Mouse (Mus musculus) embryonic facial prominence, embryonic 15.5 days (tissue): ENCODE results near the gene 1700025G04Rik. TPM values are rescaled to one million over a fixed set of nuclear protein-coding genes. Genes with fewer than 3 reads are reported as not detected.

ENCODE experiments used
- ATAC-seq: fragments of 200-750 bp; cut with Nextera tagmentation; 2 replicates; pipeline ENCODE4 v1.8.0; 2017; ENCODE audit warnings: low read depth, moderate TSS enrichment; ENCODE audit not compliant: insufficient number of reproducible peaks, low FRiP score, low TSS enrichment
- H3K27ac ChIP-seq: fragments of 300-500 bp; sonication (generic); replicated peaks from 2 replicates; pipeline ENCODE4 v1.5.1; 2015; ENCODE audit warnings: mild to moderate bottlenecking, inconsistent platforms
- H3K27me3 ChIP-seq: fragments of 300-500 bp; sonication (generic); 2 replicates; pipeline ENCODE4 v1.6.1; 2015; ENCODE audit warnings: inconsistent platforms
- H3K36me3 ChIP-seq: fragments of 300-500 bp; sonication (generic); 2 replicates; pipeline ENCODE4 v1.6.1; 2015; ENCODE audit warnings: mild to moderate bottlenecking, inconsistent platforms
- H3K4me1 ChIP-seq: fragments of 300-500 bp; sonication (generic); 2 replicates; pipeline ENCODE4 v1.6.1; 2015; ENCODE audit warnings: inconsistent platforms
- H3K4me2 ChIP-seq: fragments of 300-500 bp; sonication (generic); replicated peaks from 2 replicates; pipeline ENCODE4 v1.6.1; 2015; ENCODE audit warnings: mild to moderate bottlenecking, inconsistent platforms
- H3K4me3 ChIP-seq: fragments of 300-500 bp; sonication (generic); replicated peaks from 2 replicates; pipeline ENCODE4 v1.5.1; 2015; ENCODE audit warnings: mild to moderate bottlenecking, inconsistent platforms
- H3K9ac ChIP-seq: fragments of 300-500 bp; sonication (generic); 2 replicates; pipeline ENCODE4 v1.6.1; 2015; ENCODE audit warnings: inconsistent platforms
- H3K9me3 ChIP-seq: fragments of 300-500 bp; sonication (generic); replicated peaks from 2 replicates; pipeline ENCODE4 v1.6.1; 2016; ENCODE audit warnings: inconsistent platforms
- WGBS: fragments of 180-500 bp; shearing (Covaris S2); methylation state at CpG from one replicate; pipeline ENCODE4 v1.1.7; 2015; 5-methylcytosine and 5-hydroxymethylcytosine counted together
- polyA plus RNA-seq: library from polyadenylated mRNA; unstranded; fragments of >200 nt; fragmentation: Nextera tagmentation; extraction: Ambion mirVana; gene quantifications from 2 replicates; pipeline ENCODE4 v1.2.1, GENCODE M21; 2015

Gene 1700025G04Rik
- 44.9 and 46.4 TPM in 2 replicates for polyA plus RNA-seq

DNA sequence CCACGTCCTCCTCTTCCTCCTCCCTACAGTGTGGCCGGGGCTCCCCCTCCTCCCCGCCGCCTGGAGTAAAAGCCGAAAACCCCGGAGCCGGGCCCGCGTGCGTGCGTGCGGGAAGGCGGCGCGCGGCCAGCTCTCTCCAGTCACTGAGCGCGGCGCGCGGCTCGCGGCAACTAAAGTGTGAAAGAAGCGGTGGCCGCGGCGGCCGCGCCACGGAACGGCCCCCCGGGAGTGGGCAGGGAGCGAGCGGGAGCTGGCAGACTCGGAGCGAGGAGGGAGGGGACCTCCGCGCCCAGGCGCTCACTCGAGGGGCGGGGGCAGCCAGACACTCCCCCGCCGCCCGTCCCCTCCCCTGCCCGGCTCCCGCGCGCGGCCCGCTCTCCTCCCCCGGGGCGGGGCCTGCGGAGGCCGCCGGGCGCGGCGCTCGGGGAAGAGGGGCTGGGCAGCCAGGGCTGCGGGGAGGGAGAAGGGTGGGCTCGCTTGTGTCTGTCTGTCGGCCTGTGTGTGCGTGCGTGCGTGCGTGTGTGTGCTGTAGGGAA lies at the start of gene 1700025G04Rik:
1700025G04Rik (minus strand) TSS at position 108 of the 536 bp plus-strand sequence.
- Histone ChIP-seq H3K4me3 (peak within 1 kb of the TSS; percentile 89), H3K4me1 (peaks cover 40% of the 10 kb centered on the region), H3K36me3 (no peaks in the 10 kb centered on the region), H3K27ac (peak within 1 kb of the TSS; percentile 95), H3K27me3 (no peaks in the 10 kb centered on the region), H3K4me2 (peak within 1 kb of the TSS; percentile 87), H3K9ac (peak within 1 kb of the TSS; percentile 91), H3K9me3 (no peaks in the 10 kb centered on the region)
- WGBS: under 1% methylated on average over 48 of the region's 66 CpGs
- ATAC-seq: peak; percentile 93

- Histone ChIP-seq H3K27me3 (no peaks in the 10 kb centered on the region), H3K9me3 (peaks cover 11% of the 10 kb centered on the region), H3K36me3 (no peaks in the 10 kb centered on the region), H3K4me2 (no peak overlapping the region), H3K4me3 (no peak overlapping the region), H3K27ac (no peak overlapping the region), H3K9ac (no peak overlapping the region), H3K4me1 (no peaks in the 10 kb centered on the region)
- ATAC-seq: no peak
- 79% methylated on average over 4 of the region's 4 CpGs for WGBS
Observed at GRCm38 (mm10) chr1:152139496-152139895, 49.6 kb upstream of the 1700025G04Rik start.

DNA sequence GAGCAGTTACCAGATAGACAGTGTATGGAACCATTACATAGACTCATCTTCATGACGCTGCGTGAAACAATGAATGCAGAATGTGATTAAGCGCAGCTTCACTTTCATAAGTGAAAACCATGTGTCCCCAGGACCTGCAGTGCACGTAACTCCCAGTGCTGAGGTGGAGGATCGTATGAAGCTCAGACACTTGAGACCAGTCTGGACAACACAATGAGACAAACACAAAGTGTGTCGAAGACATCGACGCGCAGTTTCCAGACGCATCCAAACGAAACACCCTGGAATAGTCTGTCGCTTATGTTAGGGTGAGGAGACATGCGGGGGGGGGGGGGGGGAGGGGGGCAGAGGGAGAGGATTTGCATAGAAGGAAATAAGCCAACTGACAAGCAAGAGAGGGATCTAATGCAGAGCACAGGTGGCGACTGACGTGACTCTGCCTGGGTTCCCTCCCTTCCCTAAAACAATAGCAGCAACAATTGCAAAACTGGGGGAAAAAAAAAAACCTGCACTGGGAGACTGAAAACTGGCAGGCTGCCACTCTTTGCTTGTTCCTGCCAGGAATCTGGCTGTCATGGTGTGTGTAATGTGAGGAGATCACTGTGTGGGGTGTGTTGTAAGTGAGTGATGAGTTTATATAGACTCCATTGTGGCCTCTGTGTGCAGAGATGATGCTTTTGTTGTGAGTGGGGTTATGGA lies 40.3 kb upstream of the 1700025G04Rik start:
- ATAC-seq: no peak
- Histone ChIP-seq H3K4me1 (0 out of 2 replicates have a peak, but pooled peaks cover 5% of the 10 kb centered on the region), H3K4me3 (no peak overlapping the region), H3K27ac (no peak overlapping the region), H3K36me3 (no peaks in the 10 kb centered on the region), H3K4me2 (peak overlapping the region; percentile 17; the same call in 1 of the 2 replicates), H3K27me3 (no peaks in the 10 kb centered on the region), H3K9me3 (no peaks in the 10 kb centered on the region), H3K9ac (no peak overlapping the region)
- 55% methylated on average over 14 of the region's 15 CpGs for WGBS

DNA sequence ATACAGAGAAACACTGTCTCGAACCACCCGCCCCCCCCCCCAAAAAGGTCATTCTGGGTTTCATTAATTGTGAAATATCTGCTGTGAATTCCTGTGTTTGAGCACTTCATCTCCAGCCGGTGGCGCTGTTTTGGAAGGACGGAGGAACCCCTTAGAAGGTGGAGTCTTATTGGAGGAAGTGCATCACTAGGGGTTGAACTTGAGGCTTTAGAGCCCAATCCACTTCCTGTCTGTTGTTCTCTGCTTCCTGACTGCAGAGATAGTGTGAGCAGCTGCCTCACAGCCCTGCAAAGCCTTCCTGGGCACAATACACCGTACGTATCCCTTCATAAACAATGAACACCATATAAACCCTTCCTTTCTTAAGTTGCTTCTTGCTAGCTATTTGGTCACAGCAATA lies 35.5 kb upstream of the 1700025G04Rik start:
- Histone ChIP-seq H3K27me3 (no peaks in the 10 kb centered on the region), H3K9me3 (no peaks in the 10 kb centered on the region), H3K36me3 (no peaks in the 10 kb centered on the region), H3K4me2 (no peak overlapping the region), H3K4me1 (0 out of 2 replicates have a peak, but pooled peaks cover 9% of the 10 kb centered on the region), H3K4me3 (no peak overlapping the region), H3K27ac (no peak overlapping the region), H3K9ac (no peak overlapping the region)
- no peak for ATAC-seq
- WGBS: 90% methylated on average over 7 of the region's 7 CpGs

GRCm38 (mm10) chr1:152110123-152110522 lies 20.2 kb upstream of the 1700025G04Rik start:
- 89% methylated on average over 1 of the region's 1 CpGs for WGBS
- ATAC-seq: no peak
- no peaks in the 10 kb centered on the region for H3K36me3 ChIP-seq
- no peak overlapping the region for H3K4me2 ChIP-seq
- no peaks in the 10 kb centered on the region for H3K27me3 ChIP-seq
- no peak overlapping the region for H3K4me3 ChIP-seq
- H3K9ac ChIP-seq: no peak overlapping the region
- H3K9me3 ChIP-seq: no peaks in the 10 kb centered on the region
- H3K27ac ChIP-seq: no peak overlapping the region
- no peaks in the 10 kb centered on the region for H3K4me1 ChIP-seq

DNA sequence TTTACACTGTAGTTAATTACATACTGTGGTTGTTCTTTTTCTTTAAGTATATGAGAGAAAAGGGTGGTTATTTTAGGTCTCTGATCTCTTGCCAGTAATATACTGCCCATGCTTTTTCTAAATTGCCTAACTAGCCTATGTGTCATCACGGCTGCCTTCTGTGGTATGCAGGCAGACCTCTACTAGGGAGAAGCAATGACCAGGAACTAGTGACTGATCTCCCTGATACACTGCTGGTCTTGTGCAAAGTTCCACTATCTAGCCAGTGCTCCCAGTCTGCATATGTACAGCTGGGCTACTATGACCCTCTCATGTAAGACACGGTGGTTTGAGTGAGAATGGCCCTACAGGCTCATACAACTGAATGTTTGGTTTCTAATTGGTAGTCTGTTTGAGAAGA lies 16.2 kb upstream of the 1700025G04Rik start:
- H3K4me3 ChIP-seq: no peak overlapping the region
- no peaks in the 10 kb centered on the region for H3K4me1 ChIP-seq
- no peaks in the 10 kb centered on the region for H3K9me3 ChIP-seq
- 68% methylated on average over 2 of the region's 2 CpGs for WGBS
- no peak for ATAC-seq
- H3K36me3 ChIP-seq: no peaks in the 10 kb centered on the region
- no peak overlapping the region for H3K27ac ChIP-seq
- H3K4me2 ChIP-seq: no peak overlapping the region
- no peaks in the 10 kb centered on the region for H3K27me3 ChIP-seq
- H3K9ac ChIP-seq: no peak overlapping the region

- H3K27ac ChIP-seq: no peak overlapping the region
- H3K36me3 ChIP-seq: no peaks in the 10 kb centered on the region
- H3K9me3 ChIP-seq: no peaks in the 10 kb centered on the region
- no peaks in the 10 kb centered on the region for H3K4me1 ChIP-seq
- ATAC-seq: no peak
- 98% methylated on average over 1 of the region's 1 CpGs for WGBS
- no peaks in the 10 kb centered on the region for H3K27me3 ChIP-seq
- no peak overlapping the region for H3K4me3 ChIP-seq
- no peak overlapping the region for H3K4me2 ChIP-seq
- no peak overlapping the region for H3K9ac ChIP-seq
Observed at GRCm38 (mm10) chr1:152105246-152105645, 15.3 kb upstream of the 1700025G04Rik start.

GRCm38 (mm10) chr1:152101746-152102145 lies 11.8 kb upstream of the 1700025G04Rik start:
- H3K9me3 ChIP-seq: no peaks in the 10 kb centered on the region
- ATAC-seq: no peak
- no peaks in the 10 kb centered on the region for H3K36me3 ChIP-seq
- no peak overlapping the region for H3K27ac ChIP-seq
- H3K4me3 ChIP-seq: no peak overlapping the region
- 55% methylated on average over 5 of the region's 5 CpGs for WGBS
- H3K27me3 ChIP-seq: no peaks in the 10 kb centered on the region
- no peak overlapping the region for H3K4me2 ChIP-seq
- H3K4me1 ChIP-seq: no peaks in the 10 kb centered on the region
- no peak overlapping the region for H3K9ac ChIP-seq

GRCm38 (mm10) chr1:152096045-152096444 lies 6.1 kb upstream of the 1700025G04Rik start:
- Histone ChIP-seq H3K27me3 (no peaks in the 10 kb centered on the region), H3K9ac (no peak overlapping the region), H3K4me3 (no peak overlapping the region), H3K9me3 (no peaks in the 10 kb centered on the region), H3K36me3 (no peaks in the 10 kb centered on the region), H3K4me1 (peaks cover 3% of the 10 kb centered on the region), H3K4me2 (no peak overlapping the region), H3K27ac (no peak overlapping the region)
- ATAC-seq: no peak
- 59% methylated on average over 3 of the region's 3 CpGs for WGBS

DNA sequence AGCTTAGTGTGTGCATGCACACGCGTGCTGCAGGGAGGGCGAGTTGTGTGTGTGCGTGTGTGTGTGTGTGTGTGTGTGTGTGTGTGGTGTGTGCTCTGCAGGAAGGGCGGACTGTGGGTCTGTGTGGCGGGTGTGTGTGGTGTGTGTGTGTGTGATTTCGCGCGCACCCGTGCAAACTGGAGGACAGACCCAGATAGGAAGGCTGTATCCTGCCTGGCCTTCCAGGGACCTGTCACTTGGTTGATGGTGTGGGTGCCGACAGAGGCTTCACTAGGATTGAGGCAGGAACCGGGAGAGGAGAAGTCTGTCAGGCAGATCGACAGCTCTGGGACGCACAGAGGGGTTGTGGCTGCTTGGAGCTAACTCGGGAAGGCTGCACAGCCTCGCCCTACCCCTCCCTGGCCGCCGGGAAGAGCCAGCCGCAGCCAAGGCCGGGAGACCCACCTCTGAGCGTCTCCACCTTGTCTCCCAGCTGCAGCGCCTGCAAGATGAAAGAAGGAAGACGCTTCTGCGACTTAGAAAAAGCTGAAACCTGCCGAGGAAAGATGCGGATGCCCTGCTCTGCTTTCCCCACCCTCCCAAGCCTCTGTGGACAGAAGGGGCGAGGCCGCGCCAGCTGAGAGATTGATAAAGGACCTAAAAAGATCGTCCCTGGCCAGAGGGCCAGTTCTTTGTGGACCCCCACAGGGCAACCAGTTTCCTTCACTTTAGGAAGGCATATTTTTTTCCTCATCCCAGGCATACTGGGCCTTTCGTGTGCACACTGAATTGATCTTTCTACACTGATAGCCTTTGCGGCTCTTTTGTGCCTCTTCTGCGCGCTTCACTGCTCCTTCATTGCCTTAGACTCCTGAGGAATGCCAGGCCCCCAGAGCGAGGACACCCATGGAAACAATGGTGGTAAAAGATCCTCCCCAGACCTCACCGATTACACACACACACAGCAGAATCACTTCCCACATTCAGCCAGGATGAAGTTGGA lies 930 bp upstream of the 1700025G04Rik start:
- Histone ChIP-seq H3K27ac (peak overlapping the region; percentile 95), H3K9me3 (no peaks in the 10 kb centered on the region), H3K4me1 (peaks cover 32% of the 10 kb centered on the region), H3K36me3 (no peaks in the 10 kb centered on the region), H3K9ac (peak overlapping the region; percentile 91), H3K4me3 (peak overlapping the region; percentile 89), H3K27me3 (no peaks in the 10 kb centered on the region), H3K4me2 (peak overlapping the region; percentile 87)
- WGBS: 3% methylated on average over 35 of the region's 36 CpGs
- ATAC-seq: peak; percentile 69

- Histone ChIP-seq H3K27me3 (no peaks in the 10 kb centered on the region), H3K36me3 (no peaks in the 10 kb centered on the region), H3K4me2 (peak overlapping the region; percentile 87), H3K27ac (peak overlapping the region; percentile 95), H3K9me3 (no peaks in the 10 kb centered on the region), H3K4me3 (peak overlapping the region; percentile 89), H3K4me1 (peaks cover 45% of the 10 kb centered on the region), H3K9ac (peak overlapping the region; percentile 91)
- ATAC-seq: peak; percentile 30; the same call in 1 of the 2 replicates
- 0% methylated on average over 22 of the region's 25 CpGs for WGBS
Observed at GRCm38 (mm10) chr1:152089526-152089925, 399 bp downstream of the 1700025G04Rik start.
